Mouse (Mus musculus): ENCODE data around the gene 4930583I09Rik.

GRCm38 (mm10) chr17:64815806-64816205 lies 20.1 kb downstream of the 4930583I09Rik start:
- TF ChIP-seq CTCF (IDR thresholded peaks at IDR 0.05; ENCODE audit: extremely low read depth, insufficient read depth, insufficient read length, insufficient replicate concordance) (no peak), POLR2A (IDR thresholded peaks at IDR 0.05; ENCODE audit: low read depth, low read length) (no peak)

Data from spleen, adult 2 months (tissue).